Mouse (Mus musculus) right cerebral cortex, postnatal 14 days (tissue): ENCODE data around the gene Tbxas1.
A peak's percentile ranks its signal among the peaks of the same experiment; 100 is the strongest.

Source experiments
- DNase-seq: peaks from one replicate; pipeline ENCODE4 v3.0.0; 2022

Gene Tbxas1

GRCm38 (mm10) chr6:38923870-38924817, 48.9 kb downstream of the Tbxas1 start:
- DNase-seq = no peak

GRCm38 (mm10) chr6:38925719-38926118, 50.5 kb downstream of the Tbxas1 start:
- DNase-seq = no peak

- no peak for DNase-seq
These were observed 51.1 kb downstream of the Tbxas1 start for GRCm38 (mm10) chr6:38926135-38926962.

- DNase-seq = no peak
These were observed 51.8 kb downstream of the Tbxas1 start for GRCm38 (mm10) chr6:38926963-38927361.

- no peak for DNase-seq
These were observed 53.3 kb downstream of the Tbxas1 start for GRCm38 (mm10) chr6:38928489-38928888.

GRCm38 (mm10) chr6:38936009-38936408, 60.8 kb downstream of the Tbxas1 start:
- no peak for DNase-seq

GRCm38 (mm10) chr6:38938421-38938820, 63.2 kb downstream of the Tbxas1 start:
- DNase-seq = no peak

GRCm38 (mm10) chr6:38939096-38939495, 63.9 kb downstream of the Tbxas1 start:
- DNase-seq = no peak

GRCm38 (mm10) chr6:38941016-38941415, 65.8 kb downstream of the Tbxas1 start:
- no peak for DNase-seq

- no peak for DNase-seq
These were observed 67.6 kb downstream of the Tbxas1 start for GRCm38 (mm10) chr6:38942771-38943170.

GRCm38 (mm10) chr6:38944392-38944791, 69.2 kb downstream of the Tbxas1 start:
- no peak for DNase-seq

GRCm38 (mm10) chr6:38944826-38945225, 69.6 kb downstream of the Tbxas1 start:
- no peak for DNase-seq

GRCm38 (mm10) chr6:38945681-38946080, 70.5 kb downstream of the Tbxas1 start:
- no peak for DNase-seq

GRCm38 (mm10) chr6:38947282-38947681, 72.1 kb downstream of the Tbxas1 start:
- DNase-seq = no peak

GRCm38 (mm10) chr6:38949683-38950161, 74.5 kb downstream of the Tbxas1 start:
- DNase-seq = no peak

GRCm38 (mm10) chr6:38950341-38950740, 75.1 kb downstream of the Tbxas1 start:
- no peak for DNase-seq

- DNase-seq = no peak
These were observed 75.6 kb downstream of the Tbxas1 start for GRCm38 (mm10) chr6:38950838-38951237.

- DNase-seq = no peak
These were observed 81.4 kb downstream of the Tbxas1 start for GRCm38 (mm10) chr6:38956641-38957040.

GRCm38 (mm10) chr6:38957246-38957645, 82.0 kb downstream of the Tbxas1 start:
- no peak for DNase-seq

- no peak for DNase-seq
These were observed 84.3 kb downstream of the Tbxas1 start for GRCm38 (mm10) chr6:38959502-38959901.

- no peak for DNase-seq
These were observed 85.2 kb downstream of the Tbxas1 start for GRCm38 (mm10) chr6:38960367-38960766.

- DNase-seq = peak; percentile 15
These were observed 85.7 kb downstream of the Tbxas1 start for GRCm38 (mm10) chr6:38960791-38961426.

GRCm38 (mm10) chr6:38961427-38962033, 86.3 kb downstream of the Tbxas1 start:
- DNase-seq = no peak
